Mouse (Mus musculus): ENCODE measurements around the gene Cmah. TPM values are rescaled to one million over a fixed set of nuclear protein-coding genes. Genes with fewer than 3 reads are reported as not detected.

Gene Cmah
- polyA plus RNA-seq, 1 experiment, result 3.5 TPM

- DNase-seq, result no peak
- 79% methylated on average over 7 of the region's 7 CpGs for WGBS
- Histone ChIP-seq H3K4me3 (replicated peaks; ENCODE audit: extremely low read depth, low read depth, low read length) (no peak overlapping the region), H3K4me1 (ENCODE audit: control insufficient read depth, insufficient read depth, low read length) (peaks cover 2% of the 10 kb centered on the region)
- no peak for TF ChIP-seq POLR2A (IDR thresholded peaks at IDR 0.05; ENCODE audit: borderline replicate concordance, extremely low read depth, low read depth, low read length)
- no peak for TF ChIP-seq CTCF (IDR thresholded peaks at IDR 0.05; ENCODE audit: insufficient read depth, low read length)
Measured at GRCm38 (mm10) chr13:24522343-24522837, 195.2 kb downstream of the Cmah start.

- Histone ChIP-seq H3K4me1 (ENCODE audit: control insufficient read depth, insufficient read depth, low read length) (peaks cover 2% of the 10 kb centered on the region), H3K4me3 (replicated peaks; ENCODE audit: extremely low read depth, low read depth, low read length) (no peak overlapping the region)
- DNase-seq, result no peak
- WGBS, result 71% methylated on average over 4 of the region's 4 CpGs
- no peak for TF ChIP-seq POLR2A (IDR thresholded peaks at IDR 0.05; ENCODE audit: borderline replicate concordance, extremely low read depth, low read depth, low read length)
- TF ChIP-seq CTCF (IDR thresholded peaks at IDR 0.05; ENCODE audit: insufficient read depth, low read length), result no peak
Measured at GRCm38 (mm10) chr13:24523587-24524221, 196.5 kb downstream of the Cmah start.

DNA sequence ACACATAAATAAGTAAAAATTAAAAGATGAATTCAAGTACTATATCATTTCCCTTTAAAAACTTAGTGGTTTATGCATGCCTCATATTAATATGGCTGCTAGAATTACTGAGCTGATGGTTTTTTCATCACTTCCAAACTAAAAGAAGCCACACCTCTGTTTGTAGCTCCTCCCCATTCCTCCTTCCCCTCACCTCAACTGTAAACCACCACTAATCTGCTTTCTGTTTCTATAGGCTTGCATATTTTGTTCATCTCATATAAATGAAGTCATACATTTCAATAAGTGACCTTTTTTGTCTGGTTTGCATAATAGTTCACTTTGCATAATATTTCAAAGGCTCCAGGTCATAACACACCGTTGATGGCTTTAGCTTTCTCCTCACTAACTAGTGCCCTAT is 197.3 kb downstream of the Cmah start:
- DNase-seq, result no peak
- no peak for TF ChIP-seq CTCF (IDR thresholded peaks at IDR 0.05; ENCODE audit: insufficient read depth, low read length)
- no peak for TF ChIP-seq POLR2A (IDR thresholded peaks at IDR 0.05; ENCODE audit: borderline replicate concordance, extremely low read depth, low read depth, low read length)
- Histone ChIP-seq H3K4me3 (replicated peaks; ENCODE audit: extremely low read depth, low read depth, low read length) (no peak overlapping the region), H3K4me1 (ENCODE audit: control insufficient read depth, insufficient read depth, low read length) (peaks cover 2% of the 10 kb centered on the region)
- 62% methylated on average over 1 of the region's 1 CpGs for WGBS

GRCm38 (mm10) chr13:24525551-24525950 is 198.3 kb downstream of the Cmah start:
- no peak for DNase-seq
- Histone ChIP-seq H3K4me1 (ENCODE audit: control insufficient read depth, insufficient read depth, low read length) (peaks cover 2% of the 10 kb centered on the region), H3K4me3 (replicated peaks; ENCODE audit: extremely low read depth, low read depth, low read length) (no peak overlapping the region)
- WGBS, result 77% methylated on average over 3 of the region's 3 CpGs
- no peak for TF ChIP-seq POLR2A (IDR thresholded peaks at IDR 0.05; ENCODE audit: borderline replicate concordance, extremely low read depth, low read depth, low read length)
- no peak for TF ChIP-seq CTCF (IDR thresholded peaks at IDR 0.05; ENCODE audit: insufficient read depth, low read length)

- TF ChIP-seq POLR2A (IDR thresholded peaks at IDR 0.05; ENCODE audit: borderline replicate concordance, extremely low read depth, low read depth, low read length), result no peak
- Histone ChIP-seq H3K4me3 (replicated peaks; ENCODE audit: extremely low read depth, low read depth, low read length) (no peak overlapping the region), H3K4me1 (ENCODE audit: control insufficient read depth, insufficient read depth, low read length) (no peaks in the 10 kb centered on the region)
- 78% methylated on average over 2 of the region's 2 CpGs for WGBS
- no peak for DNase-seq
Measured at GRCm38 (mm10) chr13:24526916-24527315, 199.7 kb downstream of the Cmah start.

Other genes starting within 250 kb of the Cmah start
- gene Carmil1, start 46.6 kb upstream of the Cmah start, polyA plus RNA-seq (2012; rRNA removed), result 9.5 and 17.3 TPM in 2 replicates

Data from lung, adult 2 months (tissue).